Mouse (Mus musculus) cerebellum, adult 2 months (tissue): ENCODE data around the gene Peli1.

Experiments
- CTCF ChIP-seq: fragments of 200-500 bp; IDR thresholded peaks from 2 replicates; pipeline ENCODE4 v1.5.1; 2011; ENCODE audit warnings: low read depth, mild to moderate bottlenecking, control low read depth, low read length, moderate library complexity, borderline replicate concordance; ENCODE audit not compliant: insufficient read depth
- POLR2A ChIP-seq: fragments of 200-500 bp; IDR thresholded peaks from 2 replicates; pipeline ENCODE4 v1.6.1; 2011; ENCODE audit warnings: low read length, control low read depth, borderline replicate concordance; ENCODE audit not compliant: insufficient read depth

DNA sequence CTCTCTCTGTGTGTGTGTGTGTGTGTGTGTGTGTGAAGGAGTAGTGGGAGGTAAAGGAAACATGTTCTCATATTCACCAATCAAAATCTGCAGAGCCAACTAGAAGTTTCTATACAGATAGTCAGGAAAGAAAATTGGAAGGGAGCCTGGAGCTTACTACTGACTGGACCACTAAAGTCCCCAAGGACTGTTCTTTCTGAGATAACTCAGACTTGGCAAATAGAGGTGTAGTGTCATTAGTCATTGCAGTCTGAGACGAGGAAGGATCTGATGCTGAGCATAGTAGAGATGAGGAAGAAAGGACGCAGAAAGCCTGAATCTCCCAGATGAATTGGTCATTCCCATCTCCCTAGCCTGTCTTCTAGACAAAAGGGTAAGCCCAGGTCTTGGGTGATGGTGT lies 43.2 kb upstream of the Peli1 start:
- TF ChIP-seq CTCF (no peak), POLR2A (no peak)
